Comparison of ENCODE assay signal across 8 mouse cellular contexts in genomic region chr12:55600503-55600994, GRCm38 (mm10). TPM values are rescaled to one million over a fixed set of nuclear protein-coding genes. Genes with fewer than 3 reads are reported as not detected.
A peak's percentile ranks its signal among the peaks of the same experiment; 100 is the strongest.
DNase-seq lines count a peak whose midpoint lies in the region; ATAC-seq lines count a peak whose summit lies in the region.

No protein-coding gene starts in this region.

- ATAC-seq in kidney, embryonic 15.5 days (replicated peaks; ENCODE audit: low FRiP score), result peak; percentile 49
- ATAC-seq in embryonic facial prominence, embryonic 11.5 days (replicated peaks; ENCODE audit: insufficient number of reproducible peaks, low FRiP score, low TSS enrichment, low read depth), result peak; percentile 29; the same call in 1 of the 2 replicates
- ATAC-seq in hindbrain, embryonic 16.5 days, result no peak; the same call in 1 of the 2 replicates
- ATAC-seq in midbrain, embryonic 14.5 days (ENCODE audit: low FRiP score, low TSS enrichment), result no peak
- no peak for ATAC-seq in inflammation-experienced regulatory T-cells, adult 6 months

- H3K36me3 ChIP-seq in kidney, embryonic 15.5 days, result no peaks in the 10 kb centered on the region
- H3K36me3 ChIP-seq in embryonic facial prominence, embryonic 11.5 days (replicated peaks; ENCODE audit: control insufficient read depth, insufficient read depth, low read depth, low read length), result no peaks in the 10 kb centered on the region
- H3K36me3 ChIP-seq in hindbrain, embryonic 16.5 days (ENCODE audit: control insufficient read depth, insufficient read depth, low read length), result no peaks in the 10 kb centered on the region
- no peaks in the 10 kb centered on the region for H3K36me3 ChIP-seq in midbrain, embryonic 14.5 days (ENCODE audit: control insufficient read depth, insufficient read depth, low read length)

- no peaks in the 10 kb centered on the region for H3K9me3 ChIP-seq in kidney, embryonic 15.5 days (replicated peaks)
- H3K9me3 ChIP-seq in embryonic facial prominence, embryonic 11.5 days (replicated peaks; ENCODE audit: control insufficient read depth, low read length), result no peaks in the 10 kb centered on the region
- H3K9me3 ChIP-seq in hindbrain, embryonic 16.5 days (ENCODE audit: control insufficient read depth, low read length), result no peaks in the 10 kb centered on the region
- no peaks in the 10 kb centered on the region for H3K9me3 ChIP-seq in midbrain, embryonic 14.5 days (ENCODE audit: control insufficient read depth, low read length)

- peak overlapping the region; percentile 49 for H3K4me3 ChIP-seq in kidney, embryonic 15.5 days (replicated peaks)
- peak overlapping the region; percentile 42 for H3K4me3 ChIP-seq in embryonic facial prominence, embryonic 11.5 days (ENCODE audit: low read depth, low read length)
- peak overlapping the region; percentile 50 for H3K4me3 ChIP-seq in hindbrain, embryonic 16.5 days (ENCODE audit: low read length)
- H3K4me3 ChIP-seq in midbrain, embryonic 14.5 days (replicated peaks; ENCODE audit: low read depth, low read length), result peak overlapping the region; percentile 50

- no peak overlapping the region for H3K9ac ChIP-seq in kidney, embryonic 15.5 days
- H3K9ac ChIP-seq in embryonic facial prominence, embryonic 11.5 days (replicated peaks; ENCODE audit: low read length), result no peak overlapping the region
- no peak overlapping the region for H3K9ac ChIP-seq in hindbrain, embryonic 16.5 days (ENCODE audit: low read depth, low read length)
- H3K9ac ChIP-seq in midbrain, embryonic 14.5 days (replicated peaks; ENCODE audit: low read length), result no peak overlapping the region

- peak overlapping the region; percentile 89 for H3K4me2 ChIP-seq in kidney, embryonic 15.5 days
- peak overlapping the region; percentile 71 for H3K4me2 ChIP-seq in embryonic facial prominence, embryonic 11.5 days (ENCODE audit: low read depth, low read length)
- peak overlapping the region; percentile 71 for H3K4me2 ChIP-seq in hindbrain, embryonic 16.5 days (ENCODE audit: low read length)
- H3K4me2 ChIP-seq in midbrain, embryonic 14.5 days (ENCODE audit: low read length), result peak overlapping the region; percentile 92

- H3K27me3 ChIP-seq in kidney, embryonic 15.5 days, result peaks cover 63% of the 10 kb centered on the region
- H3K27me3 ChIP-seq in embryonic facial prominence, embryonic 11.5 days (ENCODE audit: control insufficient read depth, insufficient read depth, low read length), result peaks cover 41% of the 10 kb centered on the region
- peaks cover 41% of the 10 kb centered on the region for H3K27me3 ChIP-seq in hindbrain, embryonic 16.5 days (replicated peaks; ENCODE audit: control insufficient read depth, insufficient read depth, low read length)
- H3K27me3 ChIP-seq in midbrain, embryonic 14.5 days (ENCODE audit: control insufficient read depth, insufficient read depth, low read length), result peaks cover 51% of the 10 kb centered on the region

- peaks cover 23% of the 10 kb centered on the region for H3K4me1 ChIP-seq in kidney, embryonic 15.5 days
- H3K4me1 ChIP-seq in embryonic facial prominence, embryonic 11.5 days (ENCODE audit: control insufficient read depth, insufficient read depth, low read length), result peaks cover 16% of the 10 kb centered on the region
- H3K4me1 ChIP-seq in hindbrain, embryonic 16.5 days (ENCODE audit: control insufficient read depth, insufficient read depth, low read depth, low read length), result peaks cover 23% of the 10 kb centered on the region
- peaks cover 18% of the 10 kb centered on the region for H3K4me1 ChIP-seq in midbrain, embryonic 14.5 days (ENCODE audit: control insufficient read depth, insufficient read depth, low read length)

- no peak overlapping the region for H3K27ac ChIP-seq in kidney, embryonic 15.5 days
- H3K27ac ChIP-seq in embryonic facial prominence, embryonic 11.5 days (replicated peaks; ENCODE audit: low read depth, low read length), result no peak overlapping the region
- no peak overlapping the region for H3K27ac ChIP-seq in hindbrain, embryonic 16.5 days (ENCODE audit: low read depth, low read length)
- H3K27ac ChIP-seq in midbrain, embryonic 14.5 days (replicated peaks; ENCODE audit: low read depth, low read length), result no peak overlapping the region

- DNase-seq in kidney, adult 8-10 months, result no peak
- DNase-seq in embryonic facial prominence, embryonic 11.5 days (ENCODE audit: low spot score), result no peak
- peak; percentile 30 for DNase-seq in midbrain, embryonic 14.5 days
- DNase-seq in embryo, embryonic 10.5 days (ENCODE audit: low spot score), result no peak
- DNase-seq in c-Kit-positive CD71-positive TER-119-positive erythroid progenitor cells, embryonic 14.5 days (ENCODE audit: low spot score), result no peak

- 3% methylated on average over 42 of the region's 42 CpGs for WGBS in kidney, embryonic 15.5 days
- WGBS in embryonic facial prominence, embryonic 11.5 days, result 3% methylated on average over 42 of the region's 42 CpGs
- WGBS in hindbrain, embryonic 16.5 days, result 8% methylated on average over 41 of the region's 42 CpGs
- WGBS in midbrain, embryonic 14.5 days, result 3% methylated on average over 42 of the region's 42 CpGs

RNA-seq across cellular contexts. Expression of gene Insm2, which starts 1.3 kb away (rescaled TPM):
- 0.68 and 1.6 TPM in 2 replicates for polyA plus RNA-seq in kidney, embryonic 15.5 days (2015; fragmentation: Nextera tagmentation; extraction: Ambion mirVana)
- polyA plus RNA-seq in embryonic facial prominence, embryonic 11.5 days (2014; fragmentation: Nextera tagmentation; extraction: Ambion mirVana), result 0.28 and 0.48 TPM in 2 replicates
- 1.4 and 1.9 TPM in 2 replicates for polyA plus RNA-seq in hindbrain, embryonic 16.5 days (2015; fragmentation: Nextera tagmentation; extraction: Ambion mirVana)
- polyA plus RNA-seq in midbrain, embryonic 14.5 days (2014; fragmentation: Nextera tagmentation; extraction: Ambion mirVana), result 0.93 and 1.3 TPM in 2 replicates
- polyA plus RNA-seq in inflammation-experienced regulatory T-cells, adult 6 months (2017; shearing (Covaris generic)), result under 1 TPM; 0.18 to 0.34 (median 0.21) TPM

RNA-seq across cellular contexts. Expression of gene Aldoart2, which starts 35.5 kb away (rescaled TPM):
- not detected in 2 replicates for polyA plus RNA-seq in kidney, embryonic 15.5 days (2015; fragmentation: Nextera tagmentation; extraction: Ambion mirVana)
- polyA plus RNA-seq in embryonic facial prominence, embryonic 11.5 days (2014; fragmentation: Nextera tagmentation; extraction: Ambion mirVana), result 0.25 TPM in 2 replicates
- not detected in 2 replicates for polyA plus RNA-seq in hindbrain, embryonic 16.5 days (2015; fragmentation: Nextera tagmentation; extraction: Ambion mirVana)
- polyA plus RNA-seq in midbrain, embryonic 14.5 days (2014; fragmentation: Nextera tagmentation; extraction: Ambion mirVana), result not detected in 2 replicates
- under 1 TPM in 2 of 3 experiments, not detected in 1; 0.23 to 0.40 TPM for polyA plus RNA-seq in inflammation-experienced regulatory T-cells, adult 6 months (2017; shearing (Covaris generic))

Comparison
In these comparisons a context has a peak if more than half of its experiments do, and no peak if none do; other contexts are left out.
1. ATAC-seq: peak in kidney, embryonic 15.5 days (single experiment) and embryonic facial prominence, embryonic 11.5 days (single experiment); none in hindbrain, embryonic 16.5 days (single experiment), midbrain, embryonic 14.5 days (single experiment) and inflammation-experienced regulatory T-cells, adult 6 months (single experiment).
2. Peak in every context shown above with its lines, with median percentiles within 50 percentile points of each other: H3K4me2 ChIP-seq and H3K4me3 ChIP-seq.